Mouse (Mus musculus) heart, postnatal 10 days (tissue): ENCODE results near the gene Krtap29-1. TPM values are rescaled to one million over a fixed set of nuclear protein-coding genes. Genes with fewer than 3 reads are reported as not detected.

Experiments used
- DNase-seq, 2 experiments: peaks; one replicate each; pipeline ENCODE4 v3.0.0; 2021
- intact Hi-C: fragments of 180-260 bp; cut with DNase I; formaldehyde crosslinking; loops from one replicate; pipeline ENCODE4 v1.15.1; 2025
- total RNA-seq, 2 experiments: library from RNA; stranded (reverse); gene quantifications; 2 replicates each; pipeline ENCODE4 v1.2.3; 2021

Krtap29-1 gene
- total RNA-seq, 2 experiments from 2014 or later: not detected

DNA sequence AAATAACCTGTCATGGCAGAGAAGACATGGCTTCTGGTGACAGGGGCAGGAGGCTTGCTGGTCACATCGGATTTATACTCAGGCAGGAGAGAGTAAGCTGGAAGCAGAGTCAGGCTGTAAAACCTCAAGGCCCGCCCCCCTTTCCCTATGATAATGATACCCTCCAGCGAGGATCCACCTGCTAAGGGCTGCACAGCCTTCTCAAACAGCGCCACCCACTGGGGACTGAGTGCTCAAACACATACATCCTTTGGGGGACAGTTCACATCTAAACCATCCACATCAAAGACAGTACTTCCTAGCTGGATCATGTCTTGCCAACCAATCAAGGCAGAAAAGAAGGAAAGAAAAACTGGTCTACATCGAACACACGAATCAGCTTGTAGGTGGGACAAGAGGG, 14.6 kb downstream of the Krtap29-1 start:
- intact Hi-C loops: no loop called here
- DNase-seq: no peak

GRCm38 (mm10) chr11:99948175-99948574, 30.7 kb downstream of the Krtap29-1 start, which contains the start of gene Krtap9-5:
TSS of gene Krtap9-5 (plus strand) at chr11:99948475.
- DNase-seq: no peak
- intact Hi-C loops: no loop called here

DNA sequence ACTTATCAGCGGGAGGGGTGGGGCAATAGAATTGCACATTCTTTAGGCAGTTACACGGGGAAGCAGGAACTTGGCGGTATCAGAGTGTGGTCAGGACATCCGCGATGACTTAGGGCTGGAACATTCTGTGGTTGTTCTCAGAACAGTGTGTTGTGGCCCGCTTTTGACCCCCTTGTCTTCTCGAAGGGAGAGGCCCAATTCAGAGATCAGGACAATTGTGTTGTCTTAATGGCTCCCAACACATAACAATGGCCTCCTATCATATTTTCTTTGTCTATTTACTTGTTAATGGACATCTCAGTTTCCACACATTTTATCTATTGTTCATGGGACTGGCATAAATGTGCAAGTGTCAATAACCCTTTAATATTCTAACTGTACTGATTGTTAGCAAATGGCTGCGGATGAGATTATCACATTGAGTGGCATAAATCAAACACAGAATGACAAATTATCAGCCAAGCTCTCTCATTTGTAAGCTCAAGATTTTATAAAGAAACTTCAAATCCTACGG, 41.0 kb downstream of the Krtap29-1 start:
- no peak for DNase-seq
- intact Hi-C loops: no loop called here

DNA sequence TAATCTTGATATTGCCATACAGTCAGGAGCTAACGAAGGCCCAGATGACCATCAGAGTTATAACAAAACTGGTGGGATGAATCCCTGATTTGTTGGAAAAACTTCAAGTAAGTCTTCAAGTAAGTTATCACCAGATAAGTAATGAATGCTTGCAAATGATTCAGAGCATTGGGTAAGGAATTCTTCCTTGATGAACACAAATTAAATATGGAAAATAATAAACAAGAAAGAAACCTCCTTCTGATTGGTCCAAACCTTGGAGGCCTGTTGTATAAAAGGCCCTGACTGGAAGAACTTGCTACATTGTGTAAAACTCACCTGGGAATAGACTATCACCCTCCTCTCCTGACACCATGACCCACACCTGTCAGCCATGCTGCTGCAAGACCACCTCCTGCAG, 42.9 kb downstream of the Krtap29-1 start, which contains the start of gene Krtap31-2:
Krtap31-2 (plus strand) TSS at position 301 of the 400 bp plus-strand sequence.
- intact Hi-C loops: no loop called here
- no peak for DNase-seq

Other genes starting within 250 kb of the Krtap29-1 start
- gene Gm14180, start 244.8 kb downstream of the Krtap29-1 start, total RNA-seq: not detected
- not detected for gene Gm11595, start 206.1 kb downstream of the Krtap29-1 start, total RNA-seq
- not detected for gene Krtap4-8, start 198.3 kb downstream of the Krtap29-1 start, total RNA-seq
- gene Krtap4-9, start 193.9 kb downstream of the Krtap29-1 start, total RNA-seq: not detected
- not detected for gene Gm11596, start 185.6 kb downstream of the Krtap29-1 start, total RNA-seq
- not detected for gene Gm11569, start 180.1 kb downstream of the Krtap29-1 start, total RNA-seq
- gene Gm11554, start 174.6 kb downstream of the Krtap29-1 start, total RNA-seq: not detected
- gene Krtap4-13, start 169.2 kb downstream of the Krtap29-1 start, total RNA-seq: not detected
- not detected for gene Gm11564, start 163.4 kb downstream of the Krtap29-1 start, total RNA-seq
- not detected for gene 2300003K06Rik, start 141.0 kb downstream of the Krtap29-1 start, total RNA-seq
- not detected for gene Krtap4-16, start 127.4 kb downstream of the Krtap29-1 start, total RNA-seq
- gene Gm11568, start 121.1 kb downstream of the Krtap29-1 start, total RNA-seq: not detected
- gene Gm11559, start 114.6 kb downstream of the Krtap29-1 start, total RNA-seq: not detected
- not detected for gene Krtap9-1, start 105.7 kb downstream of the Krtap29-1 start, total RNA-seq
- not detected for gene Gm11567, start 99.9 kb downstream of the Krtap29-1 start, total RNA-seq
- not detected for gene Krtap31-1, start 71.1 kb downstream of the Krtap29-1 start, total RNA-seq
- gene Gm11565, start 64.3 kb downstream of the Krtap29-1 start, total RNA-seq: not detected
- not detected for gene Krtap31-2, start 42.8 kb downstream of the Krtap29-1 start, total RNA-seq
- gene Krtap9-5, start 30.6 kb downstream of the Krtap29-1 start, total RNA-seq: not detected
- not detected for gene Krtap16-1, start 7.5 kb upstream of the Krtap29-1 start, total RNA-seq
- gene Krtap17-1, start 14.9 kb upstream of the Krtap29-1 start, total RNA-seq: not detected
- not detected for gene Krt33a, start 37.2 kb upstream of the Krtap29-1 start, total RNA-seq
- not detected for gene Krt33b, start 50.8 kb upstream of the Krtap29-1 start, total RNA-seq
- not detected for gene Krt34, start 62.5 kb upstream of the Krtap29-1 start, total RNA-seq
- not detected for gene Krt31, start 71.5 kb upstream of the Krtap29-1 start, total RNA-seq
- not detected for gene Krt32, start 109.2 kb upstream of the Krtap29-1 start, total RNA-seq
- gene Krt35, start 117.2 kb upstream of the Krtap29-1 start, total RNA-seq: not detected
- gene Krt36, start 126.6 kb upstream of the Krtap29-1 start, total RNA-seq: not detected
- gene Krt13, start 142.5 kb upstream of the Krtap29-1 start, total RNA-seq: not detected
- gene Krt15, start 156.9 kb upstream of the Krtap29-1 start, total RNA-seq: under 1 TPM in 1 of 2 experiments, not detected in 1; 0.29 TPM
- 10 to 100 TPM; 10.3 to 16.7 TPM for gene Krt19, start 169.6 kb upstream of the Krtap29-1 start, total RNA-seq
- gene Krt9, start 214.2 kb upstream of the Krtap29-1 start, total RNA-seq: not detected
- 1 to 10 TPM; 1.8 to 2.7 TPM for gene Krt14, start 228.5 kb upstream of the Krtap29-1 start, total RNA-seq